Mouse (Mus musculus) liver, adult 2 months (tissue): ENCODE data around the gene Ciita.

Experiments
- CTCF ChIP-seq: fragments of 200-500 bp; IDR thresholded peaks from 2 replicates; pipeline ENCODE4 v1.5.1; 2011; ENCODE audit warnings: low read depth, low read length, control low read depth
- POLR2A ChIP-seq: fragments of 200-500 bp; IDR thresholded peaks from 2 replicates; pipeline ENCODE4 v1.6.1; 2011; ENCODE audit warnings: low read length, control low read depth; ENCODE audit not compliant: insufficient read depth; ENCODE audit errors: extremely low read depth

- TF ChIP-seq CTCF (no peak), POLR2A (no peak)
Measured at GRCm38 (mm10) chr16:10575915-10576314, 96.1 kb downstream of the Ciita start.
